Mouse (Mus musculus) stomach, postnatal 0 days (tissue): ENCODE results near the gene Gm10340.
"Not testable (repeated sequence)": the region's sequence is repeated elsewhere in the genome, so short reads cannot be mapped to it uniquely, and the experiment has no call there.

Experiments used
- CTCF ChIP-seq: IDR thresholded peaks from 2 replicates; pipeline ENCODE4 v1.5.1; 2016; ENCODE audit warnings: antibody characterized with exemption, low read depth, mild to moderate bottlenecking, moderate library complexity
- EP300 ChIP-seq: optimal IDR thresholded peaks from 2 replicates; pipeline ENCODE3; 2016; ENCODE audit warnings: antibody characterized with exemption

GRCm38 (mm10) chr14:3116051-3116450 lies 17.7 kb upstream of the Gm10340 start:
- not testable (repeated sequence) for TF ChIP-seq CTCF, EP300
